In genomic region chr14:32016921-32017320, GRCm38 (mm10) we compare ENCODE assay signal across 9 mouse cellular contexts. TPM values are rescaled to one million over a fixed set of nuclear protein-coding genes. Genes with fewer than 3 reads are reported as not detected.
A peak's percentile ranks its signal among the peaks of the same experiment; 100 is the strongest.
DNase-seq lines count a peak whose midpoint lies in the region; ATAC-seq and TF ChIP-seq lines count a peak whose summit lies in the region.
"Had no signal": no experiment of that assay in that cellular context is flagged by ENCODE, and none has a peak within 500 bp of the region (broad histone marks: within the 10 kb centered on the region; RNA-seq: fewer than 3 reads in every experiment).

No protein-coding gene starts in this region.

- H3K4me2 ChIP-seq in forebrain, embryonic 13.5 days = peak overlapping the region; percentile 48
- H3K4me2 ChIP-seq in kidney, postnatal 0 days (ENCODE audit: low read length) = no peak overlapping the region
- 0 out of 2 replicates have a peak overlapping the region, but pooled peaks have one; percentile 16 for H3K4me2 ChIP-seq in limb, embryonic 11.5 days (ENCODE audit: low read depth, severe bottlenecking)

- H3K9ac ChIP-seq in forebrain, embryonic 13.5 days = no peak overlapping the region
- H3K9ac ChIP-seq in kidney, postnatal 0 days (ENCODE audit: low read depth, low read length) = no peak overlapping the region
- H3K9ac ChIP-seq in limb, embryonic 11.5 days (ENCODE audit: low read length) = no peak overlapping the region

- intact Hi-C loops in heart, postnatal 36 days (cut with DNase I) = no loop called here
- intact Hi-C loops in gastrocnemius, postnatal 14 days (cut with DNase I; ENCODE audit: low total_unique reads) = no loop called here

- H3K27me3 ChIP-seq in forebrain, embryonic 13.5 days = no peaks in the 10 kb centered on the region
- H3K27me3 ChIP-seq in kidney, postnatal 0 days (ENCODE audit: insufficient read depth, low read length) = no peaks in the 10 kb centered on the region
- no peaks in the 10 kb centered on the region for H3K27me3 ChIP-seq in limb, embryonic 11.5 days (ENCODE audit: control insufficient read depth, insufficient read depth, low read length)

- peak; percentile 40 for DNase-seq in heart, postnatal 4 days
- no peak for DNase-seq in heart, postnatal 36 days
- DNase-seq in kidney, postnatal 0 days (ENCODE audit: low spot score) = peak; percentile 41
- peak; percentile 74 for DNase-seq in limb, embryonic 11.5 days (ENCODE audit: low spot score)
- DNase-seq in right cerebral cortex, postnatal 10 days (ENCODE audit: low spot score in 2 of 2) = peak; percentile 90 to 95
- DNase-seq in gastrocnemius, postnatal 14 days = no peak
- DNase-seq in urinary bladder, postnatal 36 days (ENCODE audit: low spot score in 2 of 2) = no peak

- H3K36me3 ChIP-seq in forebrain, embryonic 13.5 days (ENCODE audit: poor library complexity, severe bottlenecking) = no peaks in the 10 kb centered on the region
- no peaks in the 10 kb centered on the region for H3K36me3 ChIP-seq in kidney, postnatal 0 days (ENCODE audit: insufficient read depth, low read length)
- H3K36me3 ChIP-seq in limb, embryonic 11.5 days (ENCODE audit: control insufficient read depth, insufficient read depth, low read length) = no peaks in the 10 kb centered on the region

- ATAC-seq in forebrain, embryonic 13.5 days = peak; percentile 95
- no peak for ATAC-seq in kidney, postnatal 0 days (replicated peaks; ENCODE audit: low FRiP score, low read depth)
- no peak for ATAC-seq in limb, embryonic 11.5 days (ENCODE audit: insufficient number of reproducible peaks, low FRiP score, low TSS enrichment, low read depth)

- no peak for TF ChIP-seq CTCF in kidney, postnatal 0 days (IDR thresholded peaks at IDR 0.05; ENCODE audit: low read depth)

- no peaks in the 10 kb centered on the region for H3K9me3 ChIP-seq in forebrain, embryonic 13.5 days (replicated peaks)
- no peaks in the 10 kb centered on the region for H3K9me3 ChIP-seq in kidney, postnatal 0 days (replicated peaks; ENCODE audit: low read length)
- no peaks in the 10 kb centered on the region for H3K9me3 ChIP-seq in limb, embryonic 11.5 days (ENCODE audit: control insufficient read depth, low read length)

- no peak overlapping the region for H3K4me3 ChIP-seq in forebrain, embryonic 13.5 days
- H3K4me3 ChIP-seq in kidney, postnatal 0 days (replicated peaks; ENCODE audit: low read depth, low read length) = no peak overlapping the region
- H3K4me3 ChIP-seq in limb, embryonic 11.5 days (ENCODE audit: low read depth, low read length) = no peak overlapping the region
- H3K4me3 ChIP-seq: erythroblast, embryonic 14.5 days had no signal

- H3K4me1 ChIP-seq in forebrain, embryonic 13.5 days = peaks cover 21% of the 10 kb centered on the region
- H3K4me1 ChIP-seq in kidney, postnatal 0 days (replicated peaks; ENCODE audit: insufficient read depth, low read length) = no peaks in the 10 kb centered on the region
- H3K4me1 ChIP-seq in limb, embryonic 11.5 days (ENCODE audit: control insufficient read depth, insufficient read depth, low read length) = peaks cover 4% of the 10 kb centered on the region

- under 1% methylated on average over 7 of the region's 7 CpGs for WGBS in forebrain, embryonic 13.5 days
- 9% methylated on average over 7 of the region's 7 CpGs for WGBS in kidney, postnatal 0 days
- WGBS in limb, embryonic 11.5 days = 9% methylated on average over 7 of the region's 7 CpGs

- H3K27ac ChIP-seq in forebrain, embryonic 13.5 days = peak overlapping the region; percentile 95
- H3K27ac ChIP-seq in kidney, postnatal 0 days = no peak overlapping the region
- H3K27ac ChIP-seq in limb, embryonic 11.5 days (replicated peaks; ENCODE audit: low read depth, low read length) = peak overlapping the region; percentile 65; the same call in 1 of the 2 replicates

RNA-seq across cellular contexts. Expression of gene Galnt15, which starts 11.9 kb away (rescaled TPM):
- total RNA-seq in heart, postnatal 4 days (2021) = 1 to 10 TPM; 3.0 TPM
- 10 to 100 TPM; 15.0 to 21.3 TPM for total RNA-seq in heart, postnatal 36 days (2021)
- 0.10 and 0.19 TPM in 2 replicates for polyA plus RNA-seq in forebrain, embryonic 13.5 days (2015; fragmentation: Nextera tagmentation; extraction: Ambion mirVana)
- polyA plus RNA-seq in kidney, postnatal 0 days (2015; fragmentation: Nextera tagmentation; extraction: Ambion mirVana) = 0.28 and 0.34 TPM in 2 replicates
- polyA plus RNA-seq in limb, embryonic 11.5 days (2014; fragmentation: Nextera tagmentation; extraction: Ambion mirVana) = not detected in 2 replicates
- 10 to 100 TPM; 12.9 to 13.5 TPM for total RNA-seq in gastrocnemius, postnatal 14 days (2021)
- polyA plus RNA-seq: erythroblast, embryonic 14.5 days had no signal

Comparison
In these comparisons a context has a peak if more than half of its experiments do, and no peak if none do; other contexts are left out.
1. DNase-seq: peak in heart, postnatal 4 days (single experiment), kidney, postnatal 0 days (single experiment), limb, embryonic 11.5 days (single experiment) and right cerebral cortex, postnatal 10 days (2 of 2); none in heart, postnatal 36 days (0 of 2), gastrocnemius, postnatal 14 days (single experiment) and urinary bladder, postnatal 36 days (0 of 2).